Mouse (Mus musculus) spleen, postnatal 36 days (tissue): ENCODE results near the gene Coch.
"Not testable (repeated sequence)": the region's sequence is repeated elsewhere in the genome, so short reads cannot be mapped to it uniquely, and the experiment has no call there.

Experiments
- DNase-seq, 2 experiments: peaks; one replicate each; pipeline ENCODE4 v3.0.0; 2022; ENCODE audit warnings: low spot score in 2 of 2, mixed read lengths in 1 of 2

The Coch gene

GRCm38 (mm10) chr12:51641871-51642270 is 48.7 kb downstream of the Coch start:
- no peak for DNase-seq

- not testable (repeated sequence) for DNase-seq
Measured at GRCm38 (mm10) chr12:51649401-51649800, 56.3 kb downstream of the Coch start.
